Mouse (Mus musculus): ENCODE results near the gene Cyfip2. TPM values are rescaled to one million over a fixed set of nuclear protein-coding genes. Genes with fewer than 3 reads are reported as not detected.

The Cyfip2 gene
- polyA plus RNA-seq, 1 experiment from 2014 or later: 65.1 TPM

DNA sequence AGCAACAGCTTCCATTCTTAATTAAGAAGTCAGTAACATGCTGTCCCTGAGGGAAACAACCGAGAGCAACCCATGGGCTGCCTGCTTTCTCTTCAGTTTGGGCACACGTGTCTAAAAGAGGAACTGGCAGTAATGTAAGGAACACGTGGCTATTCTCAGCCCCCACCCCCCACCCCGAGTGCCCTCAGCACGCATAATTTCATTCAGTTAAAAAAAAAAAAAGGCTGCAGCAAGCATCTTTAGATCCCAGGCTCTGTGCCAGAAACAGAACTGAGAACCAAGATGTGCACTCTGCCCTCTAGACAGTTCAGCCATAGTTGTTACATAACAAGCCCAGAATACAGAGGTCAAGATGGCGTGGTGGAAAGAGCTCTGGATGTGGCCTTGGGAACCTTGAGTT lies 25.9 kb downstream of the Cyfip2 start:
- WGBS: 46% methylated on average over 6 of the region's 6 CpGs
- peaks cover 8% of the 10 kb centered on the region for H3K4me1 ChIP-seq
- no peak for ATAC-seq (ENCODE audit: low FRiP score)
- H3K36me3 ChIP-seq: peaks cover 52% of the 10 kb centered on the region
- H3K9me3 ChIP-seq (replicated peaks): no peaks in the 10 kb centered on the region
- H3K4me3 ChIP-seq: no peak overlapping the region
- no peaks in the 10 kb centered on the region for H3K27me3 ChIP-seq
- no peak overlapping the region for H3K27ac ChIP-seq
- no peak overlapping the region for H3K9ac ChIP-seq
- H3K4me2 ChIP-seq (replicated peaks): no peak overlapping the region

- no peak overlapping the region for H3K27ac ChIP-seq
- H3K4me3 ChIP-seq: no peak overlapping the region
- no peak overlapping the region for H3K9ac ChIP-seq
- H3K4me1 ChIP-seq: no peaks in the 10 kb centered on the region
- WGBS: 93% methylated on average over 6 of the region's 6 CpGs
- no peaks in the 10 kb centered on the region for H3K9me3 ChIP-seq (replicated peaks)
- ATAC-seq (ENCODE audit: low FRiP score): no peak
- H3K27me3 ChIP-seq: no peaks in the 10 kb centered on the region
- peaks cover 63% of the 10 kb centered on the region for H3K36me3 ChIP-seq
- no peak overlapping the region for H3K4me2 ChIP-seq (replicated peaks)
These were observed 28.9 kb downstream of the Cyfip2 start for GRCm38 (mm10) chr11:46283800-46284199.

DNA sequence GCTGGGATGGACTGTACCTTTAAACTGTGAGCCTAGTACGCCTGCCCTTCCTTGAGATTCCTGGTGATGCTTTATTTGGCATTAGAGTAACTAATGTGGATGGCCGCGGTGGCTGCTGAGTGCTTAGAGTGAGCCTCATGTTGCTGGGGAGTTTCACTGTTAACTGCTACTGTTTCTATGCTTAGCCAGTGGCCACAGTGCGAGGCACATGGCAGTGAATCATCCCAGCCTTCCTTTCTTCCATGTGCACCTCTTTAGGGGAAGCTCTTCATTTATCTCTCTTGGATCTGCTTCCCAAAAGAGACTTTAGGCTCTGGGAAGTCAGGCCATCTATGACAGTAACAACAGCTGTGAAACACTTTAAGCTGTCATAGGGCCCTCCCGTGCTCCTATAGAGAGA lies 30.0 kb downstream of the Cyfip2 start:
- ATAC-seq (ENCODE audit: low FRiP score): no peak
- Histone ChIP-seq H3K27ac (no peak overlapping the region), H3K4me1 (no peaks in the 10 kb centered on the region), H3K4me2 (replicated peaks) (no peak overlapping the region), H3K4me3 (no peak overlapping the region), H3K36me3 (peaks cover 67% of the 10 kb centered on the region), H3K27me3 (no peaks in the 10 kb centered on the region), H3K9me3 (replicated peaks) (no peaks in the 10 kb centered on the region), H3K9ac (no peak overlapping the region)
- 94% methylated on average over 5 of the region's 5 CpGs for WGBS

DNA sequence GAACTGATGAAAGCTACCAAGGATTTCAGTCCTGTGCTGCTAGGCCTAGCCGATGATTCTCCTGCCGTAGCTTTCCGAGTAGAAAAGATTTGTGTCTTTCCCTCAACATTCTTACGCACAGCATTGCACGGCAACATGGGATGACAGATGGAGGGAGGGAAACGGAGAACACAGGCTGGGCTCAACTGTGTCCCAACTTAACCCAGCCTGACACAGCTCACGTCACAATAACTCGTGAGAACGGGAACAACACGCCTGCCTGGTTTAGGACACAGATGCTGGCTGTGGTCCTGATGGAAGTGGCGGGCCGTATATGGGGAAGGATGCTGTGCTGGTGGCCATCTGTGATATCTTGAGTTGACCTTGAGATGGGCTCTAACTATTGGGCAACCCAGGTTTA lies 34.0 kb downstream of the Cyfip2 start:
- ATAC-seq (ENCODE audit: low FRiP score): no peak
- H3K27ac ChIP-seq: no peak overlapping the region
- H3K27me3 ChIP-seq: no peaks in the 10 kb centered on the region
- no peak overlapping the region for H3K9ac ChIP-seq
- no peak overlapping the region for H3K4me3 ChIP-seq
- 85% methylated on average over 12 of the region's 12 CpGs for WGBS
- no peak overlapping the region for H3K4me2 ChIP-seq (replicated peaks)
- H3K9me3 ChIP-seq (replicated peaks): no peaks in the 10 kb centered on the region
- H3K36me3 ChIP-seq: peaks cover 81% of the 10 kb centered on the region
- H3K4me1 ChIP-seq: no peaks in the 10 kb centered on the region

- WGBS: 60% methylated on average over 5 of the region's 5 CpGs
- Histone ChIP-seq H3K9ac (no peak overlapping the region), H3K27ac (no peak overlapping the region), H3K4me1 (no peaks in the 10 kb centered on the region), H3K4me2 (replicated peaks) (no peak overlapping the region), H3K4me3 (no peak overlapping the region), H3K36me3 (peaks cover 80% of the 10 kb centered on the region), H3K27me3 (no peaks in the 10 kb centered on the region), H3K9me3 (replicated peaks) (no peaks in the 10 kb centered on the region)
- ATAC-seq (ENCODE audit: low FRiP score): no peak
These were observed 34.5 kb downstream of the Cyfip2 start for GRCm38 (mm10) chr11:46278140-46278539.

DNA sequence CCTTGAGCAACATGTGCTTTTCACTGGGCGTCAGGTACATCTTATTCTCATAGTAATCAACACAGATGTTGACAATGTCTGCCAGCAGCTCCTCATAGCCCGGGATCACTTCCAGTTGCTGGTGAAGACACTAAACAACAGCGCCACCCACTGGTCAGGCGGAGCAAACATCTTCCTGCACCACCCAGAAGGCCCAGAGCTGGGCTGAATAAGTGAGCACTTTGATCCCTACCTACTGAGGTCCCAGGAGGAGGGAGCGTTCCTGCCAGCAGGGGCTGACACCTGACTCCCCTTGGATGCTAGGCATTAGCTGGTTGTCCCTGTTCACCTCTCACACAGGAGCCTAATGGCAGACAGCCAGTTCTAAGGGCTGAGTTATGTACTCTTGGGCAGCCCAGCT lies 35.9 kb downstream of the Cyfip2 start:
- no peak overlapping the region for H3K27ac ChIP-seq
- 41% methylated on average over 5 of the region's 5 CpGs for WGBS
- no peak for ATAC-seq (ENCODE audit: low FRiP score)

DNA sequence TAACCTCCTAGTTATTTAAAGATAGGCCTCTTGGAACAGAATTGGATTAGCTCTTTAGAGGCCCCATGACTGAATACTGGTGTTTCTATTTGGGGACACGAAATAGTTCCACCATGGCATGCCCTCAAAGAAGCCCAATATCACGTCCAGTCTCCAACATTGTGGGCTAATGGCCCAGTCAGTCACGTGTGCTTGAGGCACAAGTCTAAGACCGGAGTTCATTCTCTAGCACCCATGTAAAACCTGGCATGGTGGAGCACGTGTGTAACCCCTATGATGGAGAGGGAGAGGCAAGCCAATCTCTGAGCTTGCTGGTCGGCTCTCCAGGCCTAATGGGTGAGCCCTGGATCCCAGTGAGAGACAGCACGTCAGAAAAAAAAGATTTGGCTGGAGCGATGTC lies 36.5 kb downstream of the Cyfip2 start:
- no peaks in the 10 kb centered on the region for H3K27me3 ChIP-seq
- H3K4me2 ChIP-seq (replicated peaks): no peak overlapping the region
- ATAC-seq (ENCODE audit: low FRiP score): no peak
- 91% methylated on average over 8 of the region's 8 CpGs for WGBS
- no peaks in the 10 kb centered on the region for H3K9me3 ChIP-seq (replicated peaks)
- no peak overlapping the region for H3K9ac ChIP-seq
- H3K27ac ChIP-seq: no peak overlapping the region
- no peaks in the 10 kb centered on the region for H3K4me1 ChIP-seq
- no peak overlapping the region for H3K4me3 ChIP-seq
- H3K36me3 ChIP-seq: peaks cover 80% of the 10 kb centered on the region

More for the DNA sequence above, 35.9 kb downstream of the Cyfip2 start:
- no peaks in the 10 kb centered on the region for H3K4me1 ChIP-seq
- H3K27me3 ChIP-seq: no peaks in the 10 kb centered on the region
- no peak overlapping the region for H3K9ac ChIP-seq
- H3K9me3 ChIP-seq (replicated peaks): no peaks in the 10 kb centered on the region
- H3K4me2 ChIP-seq (replicated peaks): no peak overlapping the region
- H3K4me3 ChIP-seq: no peak overlapping the region
- peaks cover 80% of the 10 kb centered on the region for H3K36me3 ChIP-seq

GRCm38 (mm10) chr11:46275302-46275701 lies 37.4 kb downstream of the Cyfip2 start:
- Histone ChIP-seq H3K27ac (no peak overlapping the region), H3K9me3 (replicated peaks) (no peaks in the 10 kb centered on the region), H3K36me3 (peaks cover 82% of the 10 kb centered on the region), H3K4me1 (no peaks in the 10 kb centered on the region), H3K9ac (no peak overlapping the region), H3K4me2 (replicated peaks) (no peak overlapping the region), H3K27me3 (no peaks in the 10 kb centered on the region), H3K4me3 (no peak overlapping the region)
- WGBS: 13% methylated on average over 5 of the region's 6 CpGs
- peak; percentile 60 for ATAC-seq (ENCODE audit: low FRiP score)

DNA sequence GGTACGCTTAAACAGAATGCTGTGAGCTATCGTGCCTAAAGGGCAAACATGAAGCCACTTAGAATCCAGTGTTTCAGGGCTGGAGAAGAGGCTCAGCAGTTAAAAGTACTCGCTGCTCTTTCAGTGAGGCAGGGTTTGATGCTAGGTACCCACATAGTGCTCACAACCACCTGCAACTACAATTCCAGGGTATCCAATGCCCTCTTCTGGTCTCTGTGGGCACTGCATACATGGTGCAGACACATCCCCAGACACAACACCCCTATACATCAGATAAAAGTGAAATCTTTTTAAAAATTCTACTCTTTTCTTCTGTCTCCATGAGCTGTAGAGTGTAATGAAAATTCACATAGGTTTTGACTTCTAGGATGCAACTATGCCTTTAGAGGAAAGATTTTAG lies 38.7 kb downstream of the Cyfip2 start:
- WGBS: 94% methylated on average over 3 of the region's 3 CpGs
- no peaks in the 10 kb centered on the region for H3K9me3 ChIP-seq (replicated peaks)
- no peak for ATAC-seq (ENCODE audit: low FRiP score)
- no peak overlapping the region for H3K9ac ChIP-seq
- H3K4me1 ChIP-seq: no peaks in the 10 kb centered on the region
- no peaks in the 10 kb centered on the region for H3K27me3 ChIP-seq
- peaks cover 78% of the 10 kb centered on the region for H3K36me3 ChIP-seq
- H3K4me3 ChIP-seq: no peak overlapping the region
- no peak overlapping the region for H3K4me2 ChIP-seq (replicated peaks)
- H3K27ac ChIP-seq: no peak overlapping the region

DNA sequence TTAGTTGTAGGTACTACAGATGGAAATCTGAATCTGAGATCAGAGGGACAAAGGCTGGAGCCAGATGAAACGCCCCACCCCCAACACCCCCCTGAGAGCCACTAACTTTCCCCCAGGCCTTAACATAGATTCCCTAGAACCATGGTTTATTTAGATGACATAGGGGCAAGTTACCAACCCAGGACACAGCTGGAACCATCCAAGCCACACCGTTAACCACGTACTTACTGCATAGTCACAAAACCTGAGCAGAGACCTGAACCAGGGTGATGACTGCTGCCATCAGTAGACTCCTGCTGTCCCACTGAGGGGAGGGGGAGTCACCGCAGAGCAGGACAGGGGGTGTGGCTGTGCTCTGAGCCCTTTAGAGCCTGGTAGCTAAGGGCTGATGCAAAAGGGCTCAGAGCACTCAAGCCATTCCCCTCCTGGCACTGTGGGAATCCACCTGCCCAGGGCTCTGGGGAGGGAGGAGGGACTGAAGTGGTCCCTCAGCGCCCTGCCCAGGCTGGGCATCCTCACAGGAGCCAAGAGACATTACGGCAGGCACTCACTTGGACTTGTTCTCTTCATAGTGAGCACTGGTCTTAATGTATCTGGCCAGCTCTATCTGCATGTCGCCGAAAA lies 40.5 kb downstream of the Cyfip2 start:
- H3K36me3 ChIP-seq: peaks cover 71% of the 10 kb centered on the region
- no peaks in the 10 kb centered on the region for H3K4me1 ChIP-seq
- no peak overlapping the region for H3K9ac ChIP-seq
- no peak for ATAC-seq (ENCODE audit: low FRiP score)
- H3K27ac ChIP-seq: no peak overlapping the region
- H3K9me3 ChIP-seq (replicated peaks): no peaks in the 10 kb centered on the region
- 65% methylated on average over 8 of the region's 8 CpGs for WGBS
- no peaks in the 10 kb centered on the region for H3K27me3 ChIP-seq
- H3K4me2 ChIP-seq (replicated peaks): no peak overlapping the region
- no peak overlapping the region for H3K4me3 ChIP-seq

- Histone ChIP-seq H3K9me3 (replicated peaks) (no peaks in the 10 kb centered on the region), H3K27me3 (no peaks in the 10 kb centered on the region), H3K4me1 (no peaks in the 10 kb centered on the region), H3K4me2 (replicated peaks) (no peak overlapping the region), H3K9ac (no peak overlapping the region), H3K27ac (no peak overlapping the region), H3K36me3 (peaks cover 79% of the 10 kb centered on the region), H3K4me3 (no peak overlapping the region)
- ATAC-seq (ENCODE audit: low FRiP score): no peak
- WGBS: 76% methylated on average over 3 of the region's 3 CpGs
These were observed 42.8 kb downstream of the Cyfip2 start for GRCm38 (mm10) chr11:46269893-46270292.

DNA sequence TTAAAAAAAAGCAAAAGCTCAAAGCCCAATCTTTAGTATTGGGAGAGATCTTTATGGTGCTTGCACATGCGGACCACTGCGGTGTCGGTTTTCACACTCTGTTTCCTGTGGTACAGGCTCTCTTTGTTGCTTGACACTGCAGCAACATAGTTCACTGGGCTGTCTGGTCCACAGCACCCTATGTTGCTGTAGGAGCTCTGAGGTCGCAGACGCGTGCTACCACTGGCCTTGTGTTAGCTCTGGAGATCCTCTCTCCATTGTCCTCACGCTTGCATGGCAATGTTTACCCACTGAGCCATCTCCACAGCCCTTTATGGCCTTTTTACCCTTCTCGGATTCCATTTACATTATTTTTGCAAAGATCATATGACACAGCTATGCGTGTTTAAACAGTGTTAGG lies 43.3 kb downstream of the Cyfip2 start:
- H3K9me3 ChIP-seq (replicated peaks): no peaks in the 10 kb centered on the region
- no peak overlapping the region for H3K9ac ChIP-seq
- peaks cover 79% of the 10 kb centered on the region for H3K36me3 ChIP-seq
- WGBS: 76% methylated on average over 9 of the region's 9 CpGs
- H3K4me1 ChIP-seq: no peaks in the 10 kb centered on the region
- H3K27me3 ChIP-seq: no peaks in the 10 kb centered on the region
- no peak overlapping the region for H3K4me3 ChIP-seq
- ATAC-seq (ENCODE audit: low FRiP score): no peak
- H3K27ac ChIP-seq: no peak overlapping the region
- no peak overlapping the region for H3K4me2 ChIP-seq (replicated peaks)

GRCm38 (mm10) chr11:46268991-46269390 lies 43.7 kb downstream of the Cyfip2 start:
- no peak overlapping the region for H3K4me2 ChIP-seq (replicated peaks)
- no peaks in the 10 kb centered on the region for H3K9me3 ChIP-seq (replicated peaks)
- no peak overlapping the region for H3K4me3 ChIP-seq
- no peaks in the 10 kb centered on the region for H3K27me3 ChIP-seq
- peaks cover 79% of the 10 kb centered on the region for H3K36me3 ChIP-seq
- no peak overlapping the region for H3K9ac ChIP-seq
- 36% methylated on average over 7 of the region's 7 CpGs for WGBS
- H3K27ac ChIP-seq: no peak overlapping the region
- H3K4me1 ChIP-seq: no peaks in the 10 kb centered on the region
- ATAC-seq (ENCODE audit: low FRiP score): peak; percentile 66
